Mouse (Mus musculus) midbrain, embryonic 15.5 days (tissue): ENCODE data around the gene Olfr1234. TPM values are rescaled to one million over a fixed set of nuclear protein-coding genes. Genes with fewer than 3 reads are reported as not detected.

ENCODE experiments used
- ATAC-seq: fragments of 200-750 bp; cut with Nextera tagmentation; replicated peaks from 2 replicates; pipeline ENCODE4 v1.8.0; 2017; ENCODE audit warnings: moderate TSS enrichment
- H3K27ac ChIP-seq: fragments of 300-500 bp; sonication (generic); 2 replicates; pipeline ENCODE4 v1.5.1; 2015; ENCODE audit warnings: mild to moderate bottlenecking, inconsistent platforms
- H3K27me3 ChIP-seq: fragments of 300-500 bp; sonication (generic); replicated peaks from 2 replicates; pipeline ENCODE4 v1.6.1; 2015; ENCODE audit warnings: inconsistent platforms
- H3K36me3 ChIP-seq: fragments of 300-500 bp; sonication (generic); replicated peaks from 2 replicates; pipeline ENCODE4 v1.6.1; 2015; ENCODE audit warnings: inconsistent platforms
- H3K4me1 ChIP-seq: fragments of 300-500 bp; sonication (generic); 2 replicates; pipeline ENCODE4 v1.6.1; 2015; ENCODE audit warnings: inconsistent platforms
- H3K4me2 ChIP-seq: fragments of 300-500 bp; sonication (generic); 2 replicates; pipeline ENCODE4 v1.6.1; 2015; ENCODE audit warnings: inconsistent platforms, mild to moderate bottlenecking, moderate library complexity
- H3K4me3 ChIP-seq: fragments of 300-500 bp; sonication (generic); 2 replicates; pipeline ENCODE4 v1.5.1; 2015; ENCODE audit warnings: mild to moderate bottlenecking, inconsistent platforms
- H3K9ac ChIP-seq: fragments of 300-500 bp; sonication (generic); 2 replicates; pipeline ENCODE4 v1.6.1; 2015; ENCODE audit warnings: mild to moderate bottlenecking, inconsistent platforms
- H3K9me3 ChIP-seq: fragments of 300-500 bp; sonication (generic); 2 replicates; pipeline ENCODE4 v1.6.1; 2016; ENCODE audit warnings: inconsistent platforms
- WGBS: fragments of 180-500 bp; shearing (Covaris S2); methylation state at CpG from one replicate; pipeline ENCODE4 v1.1.7; 2015; ENCODE audit warnings: mixed read lengths; 5-methylcytosine and 5-hydroxymethylcytosine counted together
- polyA plus RNA-seq: library from polyadenylated mRNA; unstranded; fragments of >200 nt; fragmentation: Nextera tagmentation; extraction: Ambion mirVana; gene quantifications from 2 replicates; pipeline ENCODE4 v1.2.1, GENCODE M21; 2015

Gene Olfr1234
- not detected in 2 replicates for polyA plus RNA-seq

- Histone ChIP-seq H3K4me1 (no peaks in the 10 kb centered on the region), H3K27me3 (no peaks in the 10 kb centered on the region), H3K9me3 (no peaks in the 10 kb centered on the region), H3K4me2 (no peak within 1 kb of the TSS), H3K9ac (no peak within 1 kb of the TSS), H3K36me3 (no peaks in the 10 kb centered on the region), H3K27ac (no peak within 1 kb of the TSS), H3K4me3 (no peak within 1 kb of the TSS)
- 86% methylated on average over 4 of the region's 4 CpGs for WGBS
- ATAC-seq = no peak
These were observed at the start of gene Olfr1234 for GRCm38 (mm10) chr2:89364765-89365164. TSS of gene Olfr1234 (minus strand) at chr2:89364865.

- Histone ChIP-seq H3K36me3 (no peaks in the 10 kb centered on the region), H3K9ac (no peak within 1 kb of the TSS), H3K27me3 (no peaks in the 10 kb centered on the region), H3K9me3 (no peaks in the 10 kb centered on the region), H3K27ac (no peak within 1 kb of the TSS), H3K4me2 (no peak within 1 kb of the TSS), H3K4me3 (no peak within 1 kb of the TSS), H3K4me1 (no peaks in the 10 kb centered on the region)
- no peak for ATAC-seq
- WGBS = 97% methylated on average over 2 of the region's 2 CpGs
These were observed 44.9 kb upstream of the Olfr1234 start, which contains the start of gene Olfr1238 for GRCm38 (mm10) chr2:89409576-89409975. TSS of gene Olfr1238 (minus strand) at chr2:89409676.

GRCm38 (mm10) chr2:89400882-89401281 is 36.2 kb upstream of the Olfr1234 start:
- H3K4me1 ChIP-seq = no peaks in the 10 kb centered on the region
- no peak overlapping the region for H3K4me2 ChIP-seq
- H3K9me3 ChIP-seq = no peaks in the 10 kb centered on the region
- H3K27ac ChIP-seq = no peak overlapping the region
- no peak overlapping the region for H3K9ac ChIP-seq
- H3K36me3 ChIP-seq = no peaks in the 10 kb centered on the region
- no peaks in the 10 kb centered on the region for H3K27me3 ChIP-seq
- no peak overlapping the region for H3K4me3 ChIP-seq
- ATAC-seq = no peak
- WGBS = 84% methylated on average over 1 of the region's 1 CpGs

- ATAC-seq = no peak
- Histone ChIP-seq H3K9me3 (no peaks in the 10 kb centered on the region), H3K4me3 (no peak within 1 kb of the TSS), H3K4me1 (no peaks in the 10 kb centered on the region), H3K27me3 (no peaks in the 10 kb centered on the region), H3K36me3 (no peaks in the 10 kb centered on the region), H3K4me2 (no peak within 1 kb of the TSS), H3K9ac (no peak within 1 kb of the TSS), H3K27ac (no peak within 1 kb of the TSS)
These were observed 22.4 kb downstream of the Olfr1234 start, which contains the start of gene Olfr1233 for GRCm38 (mm10) chr2:89342298-89342697. TSS of gene Olfr1233 (minus strand) at chr2:89342398.

GRCm38 (mm10) chr2:89329575-89329974 is 35.1 kb downstream of the Olfr1234 start, which contains the start of gene Olfr1232:
TSS of gene Olfr1232 (minus strand) at chr2:89329675.
- Histone ChIP-seq H3K9me3 (no peaks in the 10 kb centered on the region), H3K36me3 (no peaks in the 10 kb centered on the region), H3K27me3 (no peaks in the 10 kb centered on the region), H3K9ac (no peak within 1 kb of the TSS), H3K4me1 (no peaks in the 10 kb centered on the region), H3K4me2 (no peak within 1 kb of the TSS), H3K27ac (no peak within 1 kb of the TSS), H3K4me3 (no peak within 1 kb of the TSS)
- ATAC-seq = no peak

Other genes starting within 250 kb of the Olfr1234 start
- not detected in 2 replicates for gene Olfr1221, start 247.6 kb downstream of the Olfr1234 start, polyA plus RNA-seq
- gene Olfr1222, start 231.8 kb downstream of the Olfr1234 start, polyA plus RNA-seq = not detected in 2 replicates
- gene Olfr1223, start 213.3 kb downstream of the Olfr1234 start, polyA plus RNA-seq = not detected in 2 replicates
- not detected in 2 replicates for gene Olfr1224-ps1, start 200.8 kb downstream of the Olfr1234 start, polyA plus RNA-seq
- not detected in 2 replicates for gene Olfr1225, start 190.2 kb downstream of the Olfr1234 start, polyA plus RNA-seq
- not detected in 2 replicates for gene Olfr1226, start 164.8 kb downstream of the Olfr1234 start, polyA plus RNA-seq
- gene Olfr1228, start 110.8 kb downstream of the Olfr1234 start, polyA plus RNA-seq = not detected in 2 replicates
- not detected in 2 replicates for gene Olfr1229, start 76.9 kb downstream of the Olfr1234 start, polyA plus RNA-seq
- gene Olfr1230, start 67.6 kb downstream of the Olfr1234 start, polyA plus RNA-seq = not detected in 2 replicates
- not detected in 2 replicates for gene Olfr1231, start 57.8 kb downstream of the Olfr1234 start, polyA plus RNA-seq
- not detected in 2 replicates for gene Olfr1232, start 35.2 kb downstream of the Olfr1234 start, polyA plus RNA-seq
- not detected in 2 replicates for gene Olfr1233, start 22.5 kb downstream of the Olfr1234 start, polyA plus RNA-seq
- gene Olfr1238, start 44.8 kb upstream of the Olfr1234 start, polyA plus RNA-seq = not detected in 2 replicates
- not detected in 2 replicates for gene Olfr1239, start 55.5 kb upstream of the Olfr1234 start, polyA plus RNA-seq
- not detected in 2 replicates for gene Olfr1240, start 78.1 kb upstream of the Olfr1234 start, polyA plus RNA-seq
- not detected in 2 replicates for gene Olfr1241, start 122.3 kb upstream of the Olfr1234 start, polyA plus RNA-seq
- gene Olfr1242, start 133.5 kb upstream of the Olfr1234 start, polyA plus RNA-seq = not detected in 2 replicates
- gene Olfr1243, start 166.6 kb upstream of the Olfr1234 start, polyA plus RNA-seq = not detected in 2 replicates
- not detected in 2 replicates for gene Olfr1245, start 213.6 kb upstream of the Olfr1234 start, polyA plus RNA-seq
- not detected in 2 replicates for gene Olfr1246, start 228.3 kb upstream of the Olfr1234 start, polyA plus RNA-seq
- not detected in 2 replicates for gene Olfr1247, start 249.3 kb upstream of the Olfr1234 start, polyA plus RNA-seq